Mouse (Mus musculus): ENCODE data around the gene Larp6. TPM values are rescaled to one million over a fixed set of nuclear protein-coding genes. Genes with fewer than 3 reads are reported as not detected.

The Larp6 gene
- polyA plus RNA-seq, 1 experiment from 2014 or later = 1.5 TPM

GRCm38 (mm10) chr9:60715828-60716227 lies 3.0 kb downstream of the Larp6 start:
- 60% methylated on average over 5 of the region's 5 CpGs for WGBS
- Histone ChIP-seq H3K27ac (replicated peaks; ENCODE audit: low read depth, low read length) (no peak overlapping the region), H3K27me3 (ENCODE audit: control insufficient read depth, insufficient read depth, low read length) (no peaks in the 10 kb centered on the region; the same call in 1 of the 2 replicates), H3K9me3 (replicated peaks; ENCODE audit: control insufficient read depth, low read length) (no peaks in the 10 kb centered on the region), H3K4me2 (ENCODE audit: low read depth, low read length) (no peak overlapping the region), H3K4me3 (ENCODE audit: low read depth, low read length) (no peak overlapping the region), H3K9ac (replicated peaks; ENCODE audit: low read length) (no peak overlapping the region), H3K4me1 (ENCODE audit: control insufficient read depth, insufficient read depth, low read length) (no peaks in the 10 kb centered on the region), H3K36me3 (replicated peaks; ENCODE audit: control insufficient read depth, insufficient read depth, low read depth, low read length) (no peaks in the 10 kb centered on the region)
- ATAC-seq (replicated peaks; ENCODE audit: insufficient number of reproducible peaks, low FRiP score, low TSS enrichment, low read depth) (no peak), DNase-seq (ENCODE audit: low spot score) (no peak)

DNA sequence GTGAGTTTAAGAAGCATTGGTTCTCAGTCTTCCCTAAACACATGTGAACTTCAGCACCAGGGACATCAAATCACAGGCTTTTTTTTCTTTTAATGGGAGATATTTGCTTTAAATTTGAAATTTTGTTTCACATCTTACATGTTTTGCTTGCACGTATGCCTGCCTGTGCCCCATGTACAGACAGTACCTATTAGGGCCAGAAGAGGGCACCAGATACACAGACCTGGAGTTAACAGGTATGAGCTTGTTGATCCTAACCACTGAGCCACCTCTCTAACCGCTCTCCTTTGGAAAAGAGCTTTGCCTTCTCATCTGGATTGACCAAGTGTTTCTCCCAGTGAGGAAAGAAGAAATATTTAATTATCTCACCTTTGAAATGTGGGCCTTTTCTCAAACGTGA lies 5.5 kb downstream of the Larp6 start:
- Histone ChIP-seq H3K4me3 (ENCODE audit: low read depth, low read length) (no peak overlapping the region), H3K9ac (replicated peaks; ENCODE audit: low read length) (no peak overlapping the region), H3K9me3 (replicated peaks; ENCODE audit: control insufficient read depth, low read length) (no peaks in the 10 kb centered on the region), H3K27me3 (ENCODE audit: control insufficient read depth, insufficient read depth, low read length) (no peaks in the 10 kb centered on the region; the same call in 1 of the 2 replicates), H3K36me3 (replicated peaks; ENCODE audit: control insufficient read depth, insufficient read depth, low read depth, low read length) (no peaks in the 10 kb centered on the region), H3K4me2 (ENCODE audit: low read depth, low read length) (no peak overlapping the region), H3K4me1 (ENCODE audit: control insufficient read depth, insufficient read depth, low read length) (no peaks in the 10 kb centered on the region), H3K27ac (replicated peaks; ENCODE audit: low read depth, low read length) (no peak overlapping the region)
- 49% methylated on average over 3 of the region's 3 CpGs for WGBS
- ATAC-seq (replicated peaks; ENCODE audit: insufficient number of reproducible peaks, low FRiP score, low TSS enrichment, low read depth) (no peak), DNase-seq (ENCODE audit: low spot score) (peak; percentile 59)

GRCm38 (mm10) chr9:60719687-60720086 lies 6.9 kb downstream of the Larp6 start:
- Histone ChIP-seq H3K4me1 (ENCODE audit: control insufficient read depth, insufficient read depth, low read length) (no peaks in the 10 kb centered on the region), H3K4me3 (ENCODE audit: low read depth, low read length) (no peak overlapping the region), H3K4me2 (ENCODE audit: low read depth, low read length) (no peak overlapping the region), H3K27ac (replicated peaks; ENCODE audit: low read depth, low read length) (no peak overlapping the region), H3K9ac (replicated peaks; ENCODE audit: low read length) (no peak overlapping the region), H3K36me3 (replicated peaks; ENCODE audit: control insufficient read depth, insufficient read depth, low read depth, low read length) (no peaks in the 10 kb centered on the region), H3K9me3 (replicated peaks; ENCODE audit: control insufficient read depth, low read length) (no peaks in the 10 kb centered on the region), H3K27me3 (ENCODE audit: control insufficient read depth, insufficient read depth, low read length) (no peaks in the 10 kb centered on the region)
- DNase-seq (ENCODE audit: low spot score) = no peak
- WGBS = 87% methylated on average over 3 of the region's 3 CpGs
- no peak for ATAC-seq (replicated peaks; ENCODE audit: insufficient number of reproducible peaks, low FRiP score, low TSS enrichment, low read depth)

DNA sequence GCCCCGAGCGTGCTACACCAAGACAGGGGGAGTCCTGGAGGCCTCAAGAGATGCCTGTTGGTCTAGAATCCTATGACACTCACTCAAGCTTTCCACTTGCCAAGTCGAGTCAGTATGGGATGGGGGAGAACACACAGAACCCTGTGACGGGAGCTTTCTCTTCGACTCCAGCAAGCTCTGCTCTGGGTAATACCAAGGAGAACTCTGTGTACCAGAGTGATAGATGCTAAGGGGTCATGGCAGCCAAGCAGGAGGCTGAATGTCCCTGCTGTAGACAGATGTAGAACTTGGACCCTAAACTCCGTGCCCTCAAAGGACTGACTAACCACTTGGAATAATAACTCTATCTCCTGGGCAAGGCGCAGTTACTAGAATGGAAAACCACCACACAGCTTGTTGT lies 12.2 kb downstream of the Larp6 start:
- H3K9me3 ChIP-seq (replicated peaks; ENCODE audit: control insufficient read depth, low read length) = no peaks in the 10 kb centered on the region
- no peak overlapping the region for H3K4me2 ChIP-seq (ENCODE audit: low read depth, low read length)
- no peak overlapping the region for H3K9ac ChIP-seq (replicated peaks; ENCODE audit: low read length)
- DNase-seq (ENCODE audit: low spot score) (no peak), ATAC-seq (replicated peaks; ENCODE audit: insufficient number of reproducible peaks, low FRiP score, low TSS enrichment, low read depth) (no peak)
- WGBS = 87% methylated on average over 7 of the region's 7 CpGs
- H3K27ac ChIP-seq (replicated peaks; ENCODE audit: low read depth, low read length) = no peak overlapping the region
- no peaks in the 10 kb centered on the region for H3K27me3 ChIP-seq (ENCODE audit: control insufficient read depth, insufficient read depth, low read length)
- no peak overlapping the region for H3K4me3 ChIP-seq (ENCODE audit: low read depth, low read length)
- H3K4me1 ChIP-seq (ENCODE audit: control insufficient read depth, insufficient read depth, low read length) = no peaks in the 10 kb centered on the region
- H3K36me3 ChIP-seq (replicated peaks; ENCODE audit: control insufficient read depth, insufficient read depth, low read depth, low read length) = no peaks in the 10 kb centered on the region

DNA sequence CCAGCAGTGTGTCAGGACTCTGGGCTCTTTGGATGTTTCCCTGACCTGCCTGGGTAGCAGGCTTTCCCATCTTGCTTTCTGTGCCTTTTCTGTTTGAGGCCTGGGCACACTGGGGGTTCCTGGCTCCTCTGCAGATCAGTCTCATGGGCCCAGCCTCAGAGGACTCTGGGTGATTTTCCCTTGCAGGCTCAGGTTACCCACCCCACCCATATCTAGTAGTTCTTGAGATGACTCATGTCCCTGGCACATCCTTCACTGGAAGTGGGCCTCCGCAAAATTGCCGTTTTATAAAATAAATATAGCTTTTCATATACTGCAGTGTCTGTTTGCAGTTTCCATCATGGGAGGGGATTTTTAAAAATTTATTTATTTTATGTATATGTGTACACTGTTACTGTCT lies 21.5 kb downstream of the Larp6 start:
- Histone ChIP-seq H3K9ac (replicated peaks; ENCODE audit: low read length) (no peak overlapping the region), H3K4me2 (ENCODE audit: low read depth, low read length) (no peak overlapping the region), H3K36me3 (replicated peaks; ENCODE audit: control insufficient read depth, insufficient read depth, low read depth, low read length) (no peaks in the 10 kb centered on the region), H3K27ac (replicated peaks; ENCODE audit: low read depth, low read length) (no peak overlapping the region), H3K27me3 (ENCODE audit: control insufficient read depth, insufficient read depth, low read length) (no peaks in the 10 kb centered on the region), H3K4me1 (ENCODE audit: control insufficient read depth, insufficient read depth, low read length) (no peaks in the 10 kb centered on the region), H3K9me3 (replicated peaks; ENCODE audit: control insufficient read depth, low read length) (peaks cover 2% of the 10 kb centered on the region; the same call in 1 of the 2 replicates), H3K4me3 (ENCODE audit: low read depth, low read length) (no peak overlapping the region)
- 94% methylated on average over 2 of the region's 2 CpGs for WGBS
- DNase-seq (ENCODE audit: low spot score) (no peak), ATAC-seq (replicated peaks; ENCODE audit: insufficient number of reproducible peaks, low FRiP score, low TSS enrichment, low read depth) (no peak)

DNA sequence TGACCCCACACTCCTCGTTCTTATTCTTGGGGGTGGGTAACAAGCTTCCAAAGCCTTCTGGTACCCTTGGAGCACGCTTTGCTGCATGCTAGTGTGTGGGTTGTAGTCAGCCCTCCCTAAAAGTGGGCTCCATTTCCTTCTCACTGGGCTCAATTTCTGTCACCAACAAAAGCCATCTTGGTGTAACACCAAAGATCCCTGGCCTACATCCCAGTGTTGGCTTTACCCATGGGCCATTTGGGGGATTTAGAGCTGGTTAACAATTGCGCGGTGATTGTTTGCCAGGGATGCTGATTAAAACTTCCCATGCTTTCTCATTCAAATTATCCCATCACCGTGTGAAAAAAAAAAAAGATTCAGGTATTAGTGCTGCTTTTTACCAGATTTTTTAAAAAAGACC lies 26.3 kb downstream of the Larp6 start:
- DNase-seq (ENCODE audit: low spot score) (no peak), ATAC-seq (replicated peaks; ENCODE audit: insufficient number of reproducible peaks, low FRiP score, low TSS enrichment, low read depth) (no peak)
- H3K9me3 ChIP-seq (replicated peaks; ENCODE audit: control insufficient read depth, low read length) = no peaks in the 10 kb centered on the region
- H3K36me3 ChIP-seq (replicated peaks; ENCODE audit: control insufficient read depth, insufficient read depth, low read depth, low read length) = no peaks in the 10 kb centered on the region
- no peak overlapping the region for H3K4me2 ChIP-seq (ENCODE audit: low read depth, low read length)
- H3K9ac ChIP-seq (replicated peaks; ENCODE audit: low read length) = no peak overlapping the region
- no peak overlapping the region for H3K27ac ChIP-seq (replicated peaks; ENCODE audit: low read depth, low read length)
- no peaks in the 10 kb centered on the region for H3K4me1 ChIP-seq (ENCODE audit: control insufficient read depth, insufficient read depth, low read length)
- no peaks in the 10 kb centered on the region for H3K27me3 ChIP-seq (ENCODE audit: control insufficient read depth, insufficient read depth, low read length)
- H3K4me3 ChIP-seq (ENCODE audit: low read depth, low read length) = no peak overlapping the region
- WGBS = 90% methylated on average over 5 of the region's 5 CpGs

GRCm38 (mm10) chr9:60741436-60741835 lies 28.6 kb downstream of the Larp6 start:
- no peak overlapping the region for H3K4me2 ChIP-seq (ENCODE audit: low read depth, low read length)
- WGBS = 62% methylated on average over 10 of the region's 10 CpGs
- no peaks in the 10 kb centered on the region for H3K9me3 ChIP-seq (replicated peaks; ENCODE audit: control insufficient read depth, low read length)
- DNase-seq (ENCODE audit: low spot score) = no peak
- H3K9ac ChIP-seq (replicated peaks; ENCODE audit: low read length) = no peak overlapping the region
- H3K36me3 ChIP-seq (replicated peaks; ENCODE audit: control insufficient read depth, insufficient read depth, low read depth, low read length) = no peaks in the 10 kb centered on the region
- H3K4me3 ChIP-seq (ENCODE audit: low read depth, low read length) = no peak overlapping the region
- H3K27ac ChIP-seq (replicated peaks; ENCODE audit: low read depth, low read length) = no peak overlapping the region
- ATAC-seq (replicated peaks; ENCODE audit: insufficient number of reproducible peaks, low FRiP score, low TSS enrichment, low read depth) = no peak
- no peaks in the 10 kb centered on the region for H3K27me3 ChIP-seq (ENCODE audit: control insufficient read depth, insufficient read depth, low read length)
- no peaks in the 10 kb centered on the region for H3K4me1 ChIP-seq (ENCODE audit: control insufficient read depth, insufficient read depth, low read length)

DNA sequence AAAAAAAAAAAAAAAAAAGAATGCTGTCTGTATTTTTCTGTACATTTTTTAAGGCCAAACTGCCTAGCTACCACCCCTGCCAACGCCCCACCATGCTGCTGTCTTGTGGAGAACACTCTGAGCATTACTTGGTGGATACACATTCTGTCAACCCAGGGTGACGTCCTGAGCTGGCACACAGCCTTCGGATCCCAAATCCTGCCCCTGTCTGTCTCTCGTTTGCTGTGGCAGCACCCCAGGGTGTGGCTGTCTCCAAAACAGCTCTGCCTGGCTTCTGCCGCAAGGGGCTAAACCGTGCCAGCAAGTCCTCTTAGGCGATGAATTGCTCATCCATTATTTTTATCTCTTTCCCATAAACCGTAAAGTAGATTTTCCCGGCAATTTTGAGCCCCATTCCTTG lies 29.7 kb downstream of the Larp6 start:
- 77% methylated on average over 9 of the region's 9 CpGs for WGBS
- Histone ChIP-seq H3K9me3 (replicated peaks; ENCODE audit: control insufficient read depth, low read length) (no peaks in the 10 kb centered on the region), H3K27me3 (ENCODE audit: control insufficient read depth, insufficient read depth, low read length) (no peaks in the 10 kb centered on the region), H3K36me3 (replicated peaks; ENCODE audit: control insufficient read depth, insufficient read depth, low read depth, low read length) (no peaks in the 10 kb centered on the region), H3K4me3 (ENCODE audit: low read depth, low read length) (no peak overlapping the region), H3K27ac (replicated peaks; ENCODE audit: low read depth, low read length) (no peak overlapping the region), H3K9ac (replicated peaks; ENCODE audit: low read length) (no peak overlapping the region), H3K4me2 (ENCODE audit: low read depth, low read length) (no peak overlapping the region), H3K4me1 (ENCODE audit: control insufficient read depth, insufficient read depth, low read length) (no peaks in the 10 kb centered on the region)
- DNase-seq (ENCODE audit: low spot score) (no peak), ATAC-seq (replicated peaks; ENCODE audit: insufficient number of reproducible peaks, low FRiP score, low TSS enrichment, low read depth) (no peak)

All from embryonic facial prominence, embryonic 11.5 days (tissue).